ENCODE assay signal across 27 mouse cellular contexts in genomic region chr5:16294708-16295107, GRCm38 (mm10).
A peak's percentile ranks its signal among the peaks of the same experiment; 100 is the strongest.
DNase-seq lines count a peak whose midpoint lies in the region; ATAC-seq lines count a peak whose summit lies in the region.
"Had no signal": no experiment of that assay in that cellular context is flagged by ENCODE, and none has a peak within 500 bp of the region (broad histone marks: within the 10 kb centered on the region; RNA-seq: fewer than 3 reads in every experiment).

No protein-coding gene starts in this region.

- H3K9ac ChIP-seq in midbrain, embryonic 15.5 days = no peak overlapping the region
- H3K9ac ChIP-seq in midbrain, embryonic 13.5 days (replicated peaks) = no peak overlapping the region
- H3K9ac ChIP-seq in forebrain, embryonic 13.5 days = no peak overlapping the region
- no peak overlapping the region for H3K9ac ChIP-seq in forebrain, embryonic 16.5 days (replicated peaks; ENCODE audit: low read depth, low read length)
- H3K9ac ChIP-seq: embryonic facial prominence, embryonic 12.5 days; embryonic facial prominence, embryonic 15.5 days; heart, embryonic 13.5 days; hindbrain, embryonic 14.5 days had no signal

- no peaks in the 10 kb centered on the region for H3K4me1 ChIP-seq in midbrain, embryonic 15.5 days
- H3K4me1 ChIP-seq in midbrain, embryonic 13.5 days (replicated peaks) = no peaks in the 10 kb centered on the region
- H3K4me1 ChIP-seq in forebrain, embryonic 13.5 days = peaks cover 12% of the 10 kb centered on the region
- H3K4me1 ChIP-seq in forebrain, embryonic 16.5 days (replicated peaks; ENCODE audit: control insufficient read depth, insufficient read depth, low read length) = peaks cover 7% of the 10 kb centered on the region
- H3K4me1 ChIP-seq: embryonic facial prominence, embryonic 12.5 days; embryonic facial prominence, embryonic 15.5 days; heart, embryonic 10.5 days; heart, embryonic 13.5 days had no signal

- no peak overlapping the region for H3K4me3 ChIP-seq in midbrain, embryonic 15.5 days
- H3K4me3 ChIP-seq in midbrain, embryonic 13.5 days (replicated peaks) = no peak overlapping the region
- no peak overlapping the region for H3K4me3 ChIP-seq in forebrain, embryonic 13.5 days
- H3K4me3 ChIP-seq in forebrain, embryonic 16.5 days (replicated peaks; ENCODE audit: low read length) = no peak overlapping the region
- H3K4me3 ChIP-seq: embryonic facial prominence, embryonic 12.5 days; embryonic facial prominence, embryonic 15.5 days; heart, adult 2 months; heart, embryonic 10.5 days; heart, embryonic 13.5 days had no signal

- no peaks in the 10 kb centered on the region for H3K36me3 ChIP-seq in midbrain, embryonic 15.5 days (replicated peaks)
- H3K36me3 ChIP-seq in midbrain, embryonic 13.5 days = no peaks in the 10 kb centered on the region
- no peaks in the 10 kb centered on the region for H3K36me3 ChIP-seq in forebrain, embryonic 13.5 days (ENCODE audit: poor library complexity, severe bottlenecking)
- H3K36me3 ChIP-seq in forebrain, embryonic 16.5 days (ENCODE audit: control insufficient read depth, insufficient read depth) = no peaks in the 10 kb centered on the region
- H3K36me3 ChIP-seq: embryonic facial prominence, embryonic 12.5 days; embryonic facial prominence, embryonic 15.5 days; G1E; heart, embryonic 10.5 days had no signal

- no peaks in the 10 kb centered on the region for H3K9me3 ChIP-seq in midbrain, embryonic 15.5 days
- no peaks in the 10 kb centered on the region for H3K9me3 ChIP-seq in midbrain, embryonic 13.5 days
- H3K9me3 ChIP-seq in forebrain, embryonic 13.5 days (replicated peaks) = no peaks in the 10 kb centered on the region
- H3K9me3 ChIP-seq in forebrain, embryonic 16.5 days (ENCODE audit: control insufficient read depth, low read length) = no peaks in the 10 kb centered on the region
- H3K9me3 ChIP-seq: embryonic facial prominence, embryonic 12.5 days; embryonic facial prominence, embryonic 15.5 days; G1E; heart, embryonic 10.5 days; heart, embryonic 13.5 days had no signal

- 53% methylated on average over 4 of the region's 4 CpGs for WGBS in midbrain, embryonic 15.5 days
- 61% methylated on average over 4 of the region's 4 CpGs for WGBS in midbrain, embryonic 13.5 days
- WGBS in forebrain, embryonic 13.5 days = 39% methylated on average over 4 of the region's 4 CpGs
- 19% methylated on average over 4 of the region's 4 CpGs for WGBS in forebrain, embryonic 16.5 days

- H3K4me2 ChIP-seq in midbrain, embryonic 15.5 days = no peak overlapping the region
- H3K4me2 ChIP-seq in midbrain, embryonic 13.5 days (replicated peaks) = no peak overlapping the region
- H3K4me2 ChIP-seq in forebrain, embryonic 13.5 days = no peak overlapping the region
- no peak overlapping the region for H3K4me2 ChIP-seq in forebrain, embryonic 16.5 days (ENCODE audit: low read length)
- H3K4me2 ChIP-seq: embryonic facial prominence, embryonic 12.5 days; embryonic facial prominence, embryonic 15.5 days; heart, embryonic 13.5 days; hindbrain, embryonic 14.5 days had no signal

- H3K27me3 ChIP-seq in midbrain, embryonic 15.5 days (replicated peaks) = no peaks in the 10 kb centered on the region
- H3K27me3 ChIP-seq in midbrain, embryonic 13.5 days = no peaks in the 10 kb centered on the region
- H3K27me3 ChIP-seq in forebrain, embryonic 13.5 days = no peaks in the 10 kb centered on the region
- no peaks in the 10 kb centered on the region for H3K27me3 ChIP-seq in forebrain, embryonic 16.5 days (replicated peaks; ENCODE audit: control insufficient read depth, insufficient read depth, low read length)
- H3K27me3 ChIP-seq: CH12.LX; embryonic facial prominence, embryonic 12.5 days; embryonic facial prominence, embryonic 15.5 days; heart, embryonic 13.5 days; Patski had no signal

- DNase-seq in lung, postnatal 10 days = no peak
- DNase-seq in kidney, postnatal 4 days = no peak
- DNase-seq: adrenal gland, postnatal 10 days; adrenal gland, postnatal 36 days; B cell, adult 2 months; cerebellum, adult 11 months; cerebellum, adult 2 months; cerebellum, adult 9-11 months; cerebellum, postnatal 25 days; gastrocnemius, postnatal 10 days; gastrocnemius, postnatal 36 days; heart, adult 2 months; heart, postnatal 14 days; heart, postnatal 4 days; kidney, adult 11 months had no signal

- H3K27ac ChIP-seq in midbrain, embryonic 15.5 days = peak overlapping the region; percentile 25; the same call in 1 of the 2 replicates
- H3K27ac ChIP-seq in midbrain, embryonic 13.5 days = no peak overlapping the region
- peak overlapping the region; percentile 70 for H3K27ac ChIP-seq in forebrain, embryonic 13.5 days
- H3K27ac ChIP-seq in forebrain, embryonic 16.5 days (ENCODE audit: low read length) = peak overlapping the region; percentile 78
- H3K27ac ChIP-seq: embryonic facial prominence, embryonic 12.5 days; embryonic facial prominence, embryonic 15.5 days; heart, adult 2 months; heart, embryonic 10.5 days; heart, embryonic 13.5 days; hindbrain, embryonic 14.5 days had no signal

- ATAC-seq in midbrain, embryonic 15.5 days (replicated peaks) = no peak
- ATAC-seq in midbrain, embryonic 13.5 days = no peak
- ATAC-seq in forebrain, embryonic 13.5 days = peak; percentile 78
- peak; percentile 82 for ATAC-seq in forebrain, embryonic 16.5 days
- ATAC-seq: Patski had no signal

Comparison
In these comparisons a context has a peak if more than half of its experiments do, and no peak if none do; other contexts are left out.
1. ATAC-seq: peak in forebrain, embryonic 13.5 days (single experiment) and forebrain, embryonic 16.5 days (single experiment); none in midbrain, embryonic 15.5 days (single experiment) and midbrain, embryonic 13.5 days (single experiment).